Mouse (Mus musculus) inflammation-experienced regulatory T-cells, adult 6 months (primary cell): ENCODE measurements around the gene Atraid. TPM values are rescaled to one million over a fixed set of nuclear protein-coding genes. Genes with fewer than 3 reads are reported as not detected.
"Not testable (repeated sequence)": the region's sequence is repeated elsewhere in the genome, so short reads cannot be mapped to it uniquely, and the experiment has no call there.

ENCODE experiments used
- ATAC-seq: one replicate; pipeline ENCODE4 v1.8.0; 2017
- polyA plus RNA-seq, 3 experiments: library from polyadenylated mRNA; unstranded; fragments of 100-300 nt; shearing (Covaris generic); gene quantifications; one replicate each; pipeline ENCODE4 v1.2.1; 2017

The Atraid gene
- 10 to 100 TPM; 61.6 to 98.6 (median 81.7) TPM for polyA plus RNA-seq

- ATAC-seq: peak; percentile 89
These were observed at the start of gene Atraid for GRCm38 (mm10) chr5:31047848-31048762. Atraid (plus strand) TSS chr5:31048312.

- no peak for ATAC-seq
These were observed 48.8 kb upstream of the Atraid start for GRCm38 (mm10) chr5:30999324-30999723.

GRCm38 (mm10) chr5:31000122-31000521 lies 48.0 kb upstream of the Atraid start:
- ATAC-seq: no peak

GRCm38 (mm10) chr5:31000993-31001392 lies 47.1 kb upstream of the Atraid start:
- no peak for ATAC-seq

GRCm38 (mm10) chr5:31001560-31001959 lies 46.6 kb upstream of the Atraid start:
- ATAC-seq: no peak

- peak; percentile 99 for ATAC-seq
These were observed 43.9 kb upstream of the Atraid start for GRCm38 (mm10) chr5:31004184-31004583.

GRCm38 (mm10) chr5:31012737-31013136 lies 35.4 kb upstream of the Atraid start:
- ATAC-seq: peak; percentile 97

GRCm38 (mm10) chr5:31015913-31016312 lies 32.2 kb upstream of the Atraid start:
- no peak for ATAC-seq

- ATAC-seq: not testable (repeated sequence)
These were observed 26.3 kb upstream of the Atraid start for GRCm38 (mm10) chr5:31021790-31022189.

GRCm38 (mm10) chr5:31022690-31023089 lies 25.4 kb upstream of the Atraid start:
- no peak for ATAC-seq

- no peak for ATAC-seq
These were observed 24.9 kb upstream of the Atraid start for GRCm38 (mm10) chr5:31023254-31023653.

- ATAC-seq: no peak
These were observed 23.5 kb upstream of the Atraid start for GRCm38 (mm10) chr5:31024641-31025040.

GRCm38 (mm10) chr5:31030926-31031325 lies 17.2 kb upstream of the Atraid start:
- no peak for ATAC-seq

GRCm38 (mm10) chr5:31031508-31031907 lies 16.6 kb upstream of the Atraid start:
- no peak for ATAC-seq

GRCm38 (mm10) chr5:31034669-31035068 lies 13.4 kb upstream of the Atraid start:
- ATAC-seq: no peak

GRCm38 (mm10) chr5:31036556-31036955 lies 11.6 kb upstream of the Atraid start:
- not testable (repeated sequence) for ATAC-seq

GRCm38 (mm10) chr5:31038171-31038845 lies 9.8 kb upstream of the Atraid start:
- no peak for ATAC-seq

- ATAC-seq: no peak
These were observed 1.7 kb upstream of the Atraid start for GRCm38 (mm10) chr5:31046416-31046815.

- no peak for ATAC-seq
These were observed 1.0 kb upstream of the Atraid start for GRCm38 (mm10) chr5:31047074-31047473.

- peak; percentile 49 for ATAC-seq
These were observed 890 bp downstream of the Atraid start, which contains the start of gene Slc5a6 for GRCm38 (mm10) chr5:31048763-31049641. Slc5a6 (minus strand) TSS chr5:31048924.

- ATAC-seq: no peak
These were observed 2.3 kb downstream of the Atraid start for GRCm38 (mm10) chr5:31050427-31050826.

- ATAC-seq: not testable (repeated sequence)
These were observed 5.6 kb downstream of the Atraid start for GRCm38 (mm10) chr5:31053728-31054127.
